Mouse (Mus musculus): ENCODE data around the gene Tspan6. TPM values are rescaled to one million over a fixed set of nuclear protein-coding genes. Genes with fewer than 3 reads are reported as not detected.

Gene Tspan6
- polyA plus RNA-seq, 1 experiment from 2014 or later: 156 TPM

- Histone ChIP-seq H3K27me3 (no peaks in the 10 kb centered on the region), H3K9me3 (replicated peaks) (no peaks in the 10 kb centered on the region), H3K4me2 (replicated peaks) (no peak overlapping the region), H3K4me3 (replicated peaks) (no peak overlapping the region), H3K9ac (no peak overlapping the region), H3K36me3 (0 out of 2 replicates have a peak, but pooled peaks cover 3% of the 10 kb centered on the region), H3K4me1 (no peaks in the 10 kb centered on the region), H3K27ac (replicated peaks) (no peak overlapping the region)
- WGBS: 77% methylated on average over 5 of the region's 5 CpGs
- ATAC-seq (ENCODE audit: insufficient number of reproducible peaks, low FRiP score, low TSS enrichment, low read depth): no peak
Observed at GRCm38 (mm10) chrX:133888111-133888510, 10.1 kb downstream of the Tspan6 start.

- Histone ChIP-seq H3K36me3 (0 out of 2 replicates have a peak, but pooled peaks cover 3% of the 10 kb centered on the region), H3K27ac (replicated peaks) (no peak overlapping the region), H3K9me3 (replicated peaks) (no peaks in the 10 kb centered on the region), H3K27me3 (no peaks in the 10 kb centered on the region), H3K4me3 (replicated peaks) (no peak overlapping the region), H3K4me2 (replicated peaks) (no peak overlapping the region), H3K4me1 (no peaks in the 10 kb centered on the region), H3K9ac (no peak overlapping the region)
- WGBS: 96% methylated on average over 3 of the region's 3 CpGs
- no peak for ATAC-seq (ENCODE audit: insufficient number of reproducible peaks, low FRiP score, low TSS enrichment, low read depth)
Observed at GRCm38 (mm10) chrX:133887308-133887707, 10.9 kb downstream of the Tspan6 start.

DNA sequence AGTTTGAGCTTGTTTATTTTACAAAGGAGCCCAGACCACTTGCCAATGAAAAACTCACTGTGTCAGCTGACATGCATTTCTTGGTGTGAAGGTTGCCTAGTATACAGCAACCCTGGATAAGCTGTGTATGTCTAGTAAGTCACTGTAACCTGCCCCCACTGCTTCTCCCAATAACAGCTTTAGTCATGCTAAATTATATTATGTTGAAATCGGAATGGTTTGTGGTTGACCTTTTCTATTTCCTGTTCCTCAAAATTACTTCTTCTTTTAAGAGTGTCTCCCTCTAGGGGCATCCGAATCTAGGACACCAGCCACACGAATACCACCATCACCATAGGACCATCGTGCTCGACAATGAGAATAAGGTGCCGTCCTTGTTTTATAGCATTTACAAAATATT lies 28.5 kb downstream of the Tspan6 start:
- H3K9ac ChIP-seq: no peak overlapping the region
- no peaks in the 10 kb centered on the region for H3K9me3 ChIP-seq (replicated peaks)
- H3K4me1 ChIP-seq: no peaks in the 10 kb centered on the region
- ATAC-seq (ENCODE audit: insufficient number of reproducible peaks, low FRiP score, low TSS enrichment, low read depth): no peak
- 78% methylated on average over 6 of the region's 6 CpGs for WGBS
- H3K36me3 ChIP-seq: no peaks in the 10 kb centered on the region
- no peak overlapping the region for H3K4me3 ChIP-seq (replicated peaks)
- no peak overlapping the region for H3K4me2 ChIP-seq (replicated peaks)
- no peaks in the 10 kb centered on the region for H3K27me3 ChIP-seq
- no peak overlapping the region for H3K27ac ChIP-seq (replicated peaks)

DNA sequence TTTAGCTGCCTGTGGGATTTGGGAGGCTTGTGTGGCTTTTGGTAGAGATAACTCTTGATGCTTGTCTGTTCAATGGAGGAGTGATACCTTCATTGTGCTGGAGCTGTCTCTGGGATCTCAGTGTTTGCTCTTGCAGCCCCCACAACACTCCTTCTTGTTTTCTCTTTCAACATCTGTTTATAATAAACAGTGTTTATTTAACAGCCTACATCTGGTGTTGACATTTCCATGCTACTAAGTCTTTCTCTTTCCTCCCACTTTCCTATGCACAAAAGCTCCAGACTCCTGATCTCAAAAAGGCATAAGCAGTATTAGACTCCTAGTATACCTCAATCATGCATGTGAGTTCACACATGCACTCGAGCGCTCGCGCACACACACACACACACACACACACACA lies 44.6 kb downstream of the Tspan6 start:
- ATAC-seq (ENCODE audit: insufficient number of reproducible peaks, low FRiP score, low TSS enrichment, low read depth): no peak
- H3K4me2 ChIP-seq (replicated peaks): no peak overlapping the region
- no peaks in the 10 kb centered on the region for H3K4me1 ChIP-seq
- 70% methylated on average over 4 of the region's 4 CpGs for WGBS
- no peaks in the 10 kb centered on the region for H3K9me3 ChIP-seq (replicated peaks)
- H3K36me3 ChIP-seq: no peaks in the 10 kb centered on the region
- H3K27ac ChIP-seq (replicated peaks): 0 out of 2 replicates have a peak overlapping the region, but pooled peaks have one; percentile 44
- peaks cover 5% of the 10 kb centered on the region; the same call in 1 of the 2 replicates for H3K27me3 ChIP-seq
- no peak overlapping the region for H3K4me3 ChIP-seq (replicated peaks)
- no peak overlapping the region for H3K9ac ChIP-seq

DNA sequence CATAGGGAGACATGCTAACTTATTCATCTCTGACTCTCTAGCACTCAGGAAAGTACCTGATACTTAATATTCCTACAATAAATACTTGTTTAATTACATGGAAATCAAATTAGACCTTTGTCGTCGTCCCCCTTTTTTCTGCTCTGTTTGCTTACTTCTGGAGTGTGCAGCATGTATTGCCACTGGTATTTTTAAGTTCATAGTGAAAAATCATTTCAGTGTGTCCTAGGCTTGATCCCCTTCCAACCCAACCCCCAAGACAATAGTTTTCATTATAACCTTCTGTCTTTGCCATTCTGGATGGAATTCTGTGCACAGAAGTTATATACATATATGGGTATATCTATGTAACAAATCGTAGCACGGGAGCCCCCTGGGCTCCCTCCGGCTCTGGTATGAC lies 47.5 kb downstream of the Tspan6 start, which contains the start of gene Tnmd:
Gene Tnmd, plus strand, starts transcription at position 301 of the 400 bp plus-strand sequence.
- no peak within 1 kb of the TSS for H3K27ac ChIP-seq (replicated peaks)
- no peaks in the 10 kb centered on the region for H3K9me3 ChIP-seq (replicated peaks)
- no peak; the same call in 1 of the 2 replicates for ATAC-seq (ENCODE audit: insufficient number of reproducible peaks, low FRiP score, low TSS enrichment, low read depth)
- H3K4me2 ChIP-seq (replicated peaks): no peak within 1 kb of the TSS
- H3K9ac ChIP-seq: no peak within 1 kb of the TSS
- no peaks in the 10 kb centered on the region for H3K36me3 ChIP-seq
- no peak within 1 kb of the TSS for H3K4me3 ChIP-seq (replicated peaks)
- 48% methylated on average over 5 of the region's 5 CpGs for WGBS
- no peaks in the 10 kb centered on the region for H3K4me1 ChIP-seq
- no peaks in the 10 kb centered on the region for H3K27me3 ChIP-seq

Other genes with a start within 250 kb of the Tspan6 start
- 4.6 and 4.8 TPM in 2 replicates for gene Pcdh19, start 209.4 kb downstream of the Tspan6 start, polyA plus RNA-seq (2015; fragmentation: Nextera tagmentation; extraction: Ambion mirVana)
- gene Tnmd, start 47.4 kb downstream of the Tspan6 start, polyA plus RNA-seq (2015; fragmentation: Nextera tagmentation; extraction: Ambion mirVana): 58.9 and 59.1 TPM in 2 replicates
- gene Srpx2, start 10.0 kb upstream of the Tspan6 start, polyA plus RNA-seq (2015; fragmentation: Nextera tagmentation; extraction: Ambion mirVana): 12.1 and 12.7 TPM in 2 replicates
- gene Sytl4, start 83.4 kb upstream of the Tspan6 start, polyA plus RNA-seq (2015; fragmentation: Nextera tagmentation; extraction: Ambion mirVana): 3.3 and 4.3 TPM in 2 replicates
- gene Cstf2, start 160.8 kb upstream of the Tspan6 start, polyA plus RNA-seq (2015; fragmentation: Nextera tagmentation; extraction: Ambion mirVana): 32.3 and 34.3 TPM in 2 replicates